Mouse (Mus musculus): Measurements from ENCODE around the gene Btbd11.

DNA sequence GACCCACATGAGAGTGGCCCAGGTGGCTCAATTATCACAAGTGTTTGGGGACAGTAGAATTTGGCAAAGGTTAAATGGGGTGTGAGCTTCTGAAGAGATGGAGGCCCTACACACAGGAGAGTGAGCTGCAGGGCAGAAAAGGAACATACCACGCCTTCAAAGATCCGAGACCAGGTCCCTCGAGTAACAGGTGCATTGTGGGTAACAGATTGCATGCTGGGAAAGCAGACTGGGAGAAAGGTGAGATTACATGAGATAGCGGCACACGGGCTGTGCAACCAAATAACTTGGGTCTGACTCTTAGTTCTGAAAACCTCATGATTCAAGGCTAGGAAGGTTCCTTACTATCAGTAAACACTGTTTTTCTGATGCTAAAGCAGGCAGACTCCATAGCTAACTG is 209.7 kb downstream of the Btbd11 start:
- no peak for TF ChIP-seq POLR2A (IDR thresholded peaks at IDR 0.05; ENCODE audit: low read depth, low read length)
- no peak for TF ChIP-seq TCF12 (IDR thresholded peaks at IDR 0.05; ENCODE audit: low read depth, low read length)
- TF ChIP-seq ZMIZ1 (IDR thresholded peaks at IDR 0.05; ENCODE audit: low read depth, low read length) = no peak
- no peak for TF ChIP-seq HCFC1 (IDR thresholded peaks at IDR 0.05; ENCODE audit: low read depth, low read length)
- no peak for TF ChIP-seq USF1 (IDR thresholded peaks at IDR 0.05; ENCODE audit: low read depth, low read length)

All from CH12.LX (cell line).